Mouse (Mus musculus): ENCODE data around the gene Tppp. TPM values are rescaled to one million over a fixed set of nuclear protein-coding genes. Genes with fewer than 3 reads are reported as not detected.
"Not testable (repeated sequence)": the region's sequence is repeated elsewhere in the genome, so short reads cannot be mapped to it uniquely, and the experiment has no call there.

The Tppp gene
- polyA plus RNA-seq, 1 experiment from 2014 or later, result 0.87 TPM

GRCm38 (mm10) chr13:74000961-74001360 is 8.2 kb upstream of the Tppp start:
- 81% methylated on average over 6 of the region's 6 CpGs for WGBS
- Histone ChIP-seq H3K36me3 (no peaks in the 10 kb centered on the region), H3K4me1 (no peaks in the 10 kb centered on the region), H3K9ac (no peak overlapping the region), H3K9me3 (no peaks in the 10 kb centered on the region), H3K27me3 (peaks cover 11% of the 10 kb centered on the region; the same call in 1 of the 2 replicates), H3K4me2 (replicated peaks) (no peak overlapping the region), H3K27ac (no peak overlapping the region), H3K4me3 (no peak overlapping the region)
- ATAC-seq (ENCODE audit: low FRiP score, low read depth), result no peak

GRCm38 (mm10) chr13:74001492-74001891 is 7.7 kb upstream of the Tppp start:
- Histone ChIP-seq H3K9ac (no peak overlapping the region), H3K27me3 (peaks cover 11% of the 10 kb centered on the region; the same call in 1 of the 2 replicates), H3K4me2 (replicated peaks) (no peak overlapping the region), H3K4me1 (no peaks in the 10 kb centered on the region), H3K9me3 (no peaks in the 10 kb centered on the region), H3K4me3 (no peak overlapping the region), H3K27ac (no peak overlapping the region), H3K36me3 (no peaks in the 10 kb centered on the region)
- WGBS, result 78% methylated on average over 4 of the region's 4 CpGs
- ATAC-seq (ENCODE audit: low FRiP score, low read depth), result no peak

DNA sequence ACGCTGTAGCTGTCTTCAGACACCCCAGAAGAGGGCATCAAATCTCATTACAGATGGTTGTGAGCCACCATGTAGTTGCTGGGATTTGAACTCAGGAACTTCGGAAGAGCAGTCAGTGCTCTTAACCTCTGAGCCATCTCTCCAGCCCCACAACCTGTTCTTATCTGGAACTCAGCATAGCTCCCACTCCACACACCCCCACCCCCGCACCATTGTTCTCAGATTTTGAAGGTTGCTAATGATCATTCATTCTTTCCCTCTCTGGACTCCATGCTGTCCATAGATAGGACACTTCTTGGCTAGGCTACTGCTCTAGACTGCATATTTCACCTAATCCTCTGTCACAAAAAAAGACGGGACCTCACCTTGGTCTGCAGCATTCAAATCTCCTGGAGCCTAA is 2.3 kb upstream of the Tppp start:
- not testable (repeated sequence) for ATAC-seq (ENCODE audit: low FRiP score, low read depth); H3K4me2 ChIP-seq (replicated peaks); H3K27ac ChIP-seq; H3K9me3 ChIP-seq; H3K4me3 ChIP-seq; H3K9ac ChIP-seq; H3K36me3 ChIP-seq
- Histone ChIP-seq H3K27me3 (peaks cover 52% of the 10 kb centered on the region), H3K4me1 (peaks cover 22% of the 10 kb centered on the region)
- WGBS, result 86% methylated on average over 4 of the region's 4 CpGs

GRCm38 (mm10) chr13:74008216-74008615 is 991 bp upstream of the Tppp start:
- not testable (repeated sequence) for H3K27ac ChIP-seq; ATAC-seq (ENCODE audit: low FRiP score, low read depth); H3K9me3 ChIP-seq; H3K36me3 ChIP-seq; H3K9ac ChIP-seq; H3K4me3 ChIP-seq; H3K4me2 ChIP-seq (replicated peaks)
- Histone ChIP-seq H3K27me3 (peaks cover 58% of the 10 kb centered on the region), H3K4me1 (peaks cover 22% of the 10 kb centered on the region)
- 67% methylated on average over 2 of the region's 2 CpGs for WGBS

- Histone ChIP-seq H3K4me3 (peak overlapping the region; percentile 54), H3K27me3 (peaks cover 58% of the 10 kb centered on the region), H3K9ac (peak overlapping the region; percentile 60), H3K9me3 (no peaks in the 10 kb centered on the region), H3K36me3 (no peaks in the 10 kb centered on the region), H3K27ac (no peak overlapping the region), H3K4me1 (peaks cover 22% of the 10 kb centered on the region), H3K4me2 (replicated peaks) (peak overlapping the region; percentile 99)
- ATAC-seq (ENCODE audit: low FRiP score, low read depth), result peak; percentile 12
- WGBS, result under 1% methylated on average over 55 of the region's 55 CpGs
These were observed 796 bp downstream of the Tppp start for GRCm38 (mm10) chr13:74009791-74010614.

GRCm38 (mm10) chr13:74010678-74011077 is 1.5 kb downstream of the Tppp start:
- H3K27me3 ChIP-seq, result peaks cover 58% of the 10 kb centered on the region
- peak overlapping the region; percentile 99 for H3K4me2 ChIP-seq (replicated peaks)
- no peak overlapping the region for H3K27ac ChIP-seq
- no peak overlapping the region for H3K9ac ChIP-seq
- WGBS, result 11% methylated on average over 3 of the region's 3 CpGs
- peak overlapping the region; percentile 54 for H3K4me3 ChIP-seq
- peaks cover 22% of the 10 kb centered on the region for H3K4me1 ChIP-seq
- H3K9me3 ChIP-seq, result no peaks in the 10 kb centered on the region
- H3K36me3 ChIP-seq, result no peaks in the 10 kb centered on the region
- ATAC-seq (ENCODE audit: low FRiP score, low read depth), result no peak

- no peak overlapping the region for H3K4me2 ChIP-seq (replicated peaks)
- H3K27me3 ChIP-seq, result peaks cover 18% of the 10 kb centered on the region
- H3K9me3 ChIP-seq, result no peaks in the 10 kb centered on the region
- no peak overlapping the region for H3K9ac ChIP-seq
- ATAC-seq (ENCODE audit: low FRiP score, low read depth), result no peak
- H3K4me1 ChIP-seq, result peaks cover 4% of the 10 kb centered on the region
- no peaks in the 10 kb centered on the region for H3K36me3 ChIP-seq
- H3K4me3 ChIP-seq, result no peak overlapping the region
- 65% methylated on average over 4 of the region's 4 CpGs for WGBS
- no peak overlapping the region for H3K27ac ChIP-seq
These were observed 6.7 kb downstream of the Tppp start for GRCm38 (mm10) chr13:74015908-74016307.

DNA sequence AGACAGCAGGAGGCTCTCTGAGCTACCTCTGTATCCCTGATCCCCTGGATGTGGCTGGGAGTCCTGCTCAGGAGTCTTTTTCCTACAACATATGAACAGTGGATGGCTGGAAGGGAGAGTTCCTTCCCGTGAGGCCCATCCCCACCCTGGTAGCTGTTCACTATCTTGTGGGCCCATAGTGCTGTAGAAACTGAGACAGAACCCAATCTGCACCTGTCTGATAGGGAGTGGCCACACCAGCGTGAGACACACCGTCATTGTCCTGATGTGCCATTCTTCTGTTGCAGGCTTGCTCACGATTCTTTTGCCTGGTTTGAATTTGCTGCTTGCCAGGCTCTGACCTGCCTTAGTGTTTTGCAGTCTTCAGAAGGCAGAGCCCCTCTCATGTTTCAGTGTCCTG is 8.2 kb downstream of the Tppp start:
- H3K27ac ChIP-seq, result no peak overlapping the region
- no peak overlapping the region for H3K4me2 ChIP-seq (replicated peaks)
- no peak for ATAC-seq (ENCODE audit: low FRiP score, low read depth)
- no peaks in the 10 kb centered on the region for H3K36me3 ChIP-seq
- no peak overlapping the region for H3K9ac ChIP-seq
- no peaks in the 10 kb centered on the region for H3K9me3 ChIP-seq
- 75% methylated on average over 4 of the region's 4 CpGs for WGBS
- H3K4me1 ChIP-seq, result peaks cover 4% of the 10 kb centered on the region; the same call in 1 of the 2 replicates
- H3K4me3 ChIP-seq, result no peak overlapping the region
- H3K27me3 ChIP-seq, result peaks cover 6% of the 10 kb centered on the region; the same call in 1 of the 2 replicates

DNA sequence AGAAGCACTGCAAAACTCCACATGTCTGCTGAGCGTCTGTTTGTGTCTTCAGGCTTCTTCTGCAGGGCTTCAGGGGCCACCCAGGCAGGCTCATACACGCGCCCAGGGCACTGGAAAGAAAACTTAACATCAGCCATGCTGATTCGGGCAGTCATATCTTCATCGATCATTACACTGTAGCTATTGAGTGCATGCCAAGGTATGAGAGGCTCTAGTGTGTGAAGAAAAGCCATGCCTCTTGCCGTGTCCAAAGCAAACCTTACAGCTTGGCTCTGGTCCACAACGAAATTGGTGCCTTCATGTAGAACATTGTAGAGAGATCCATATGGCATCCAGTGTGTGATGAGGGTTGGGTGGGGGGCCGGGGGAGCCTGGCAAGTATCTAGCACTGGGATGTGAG is 9.8 kb downstream of the Tppp start:
- 82% methylated on average over 8 of the region's 8 CpGs for WGBS

GRCm38 (mm10) chr13:74025151-74026081 is 16.2 kb downstream of the Tppp start:
- no peaks in the 10 kb centered on the region for H3K9me3 ChIP-seq
- H3K27ac ChIP-seq, result no peak overlapping the region
- no peak overlapping the region for H3K4me3 ChIP-seq
- no peaks in the 10 kb centered on the region for H3K36me3 ChIP-seq
- no peaks in the 10 kb centered on the region for H3K27me3 ChIP-seq
- 0 out of 2 replicates have a peak, but pooled peaks have one; percentile 9 for ATAC-seq (ENCODE audit: low FRiP score, low read depth)
- H3K4me2 ChIP-seq (replicated peaks), result no peak overlapping the region
- H3K9ac ChIP-seq, result no peak overlapping the region; the same call in 1 of the 2 replicates
- H3K4me1 ChIP-seq, result no peaks in the 10 kb centered on the region
- 68% methylated on average over 4 of the region's 4 CpGs for WGBS

More for the DNA sequence above, 9.8 kb downstream of the Tppp start:
- H3K27me3 ChIP-seq; H3K9ac ChIP-seq; H3K4me1 ChIP-seq; H3K9me3 ChIP-seq; H3K4me3 ChIP-seq; ATAC-seq (ENCODE audit: low FRiP score, low read depth); H3K27ac ChIP-seq; H3K4me2 ChIP-seq (replicated peaks); H3K36me3 ChIP-seq: not testable (repeated sequence)

DNA sequence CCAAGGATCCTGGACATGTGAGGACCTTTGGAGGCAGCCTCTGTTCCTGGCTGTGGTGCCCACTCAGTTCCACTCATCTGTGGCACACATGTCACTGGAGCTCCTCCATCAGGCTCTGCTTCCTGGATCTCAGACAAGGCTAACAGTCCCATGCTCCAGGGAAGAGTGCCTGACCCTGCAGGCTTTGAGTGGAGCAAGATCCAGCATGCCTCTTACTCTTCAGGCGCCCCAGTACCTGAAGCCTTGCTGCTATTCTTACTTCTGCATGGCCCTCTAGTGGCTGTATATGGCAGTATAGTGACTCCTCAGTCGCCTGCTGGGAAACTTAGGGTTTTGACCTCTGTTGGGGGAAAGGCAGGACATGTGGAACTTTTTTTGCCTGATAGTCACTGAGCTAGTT is 17.0 kb downstream of the Tppp start:
- ATAC-seq (ENCODE audit: low FRiP score, low read depth), result peak; percentile 66; the same call in 1 of the 2 replicates

DNA sequence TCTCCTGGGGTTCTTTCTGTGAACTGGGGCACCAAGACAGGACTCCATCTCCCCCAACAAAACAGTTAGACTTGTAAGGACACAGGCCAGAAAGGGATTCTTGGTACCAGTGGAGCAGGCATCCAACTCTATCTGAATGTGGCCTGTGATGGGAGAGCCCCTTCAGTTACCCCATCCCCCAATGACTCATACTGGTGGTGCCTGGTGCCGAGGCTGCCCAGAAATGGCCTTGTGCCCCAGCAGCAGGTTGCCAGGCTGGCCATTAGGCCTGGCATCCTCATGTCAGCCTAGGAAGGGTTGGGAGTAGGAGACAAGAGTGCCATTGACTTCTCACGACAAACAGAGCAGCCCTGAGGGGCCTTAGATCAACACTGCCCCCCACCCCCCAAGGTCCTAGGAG is 18.9 kb downstream of the Tppp start:
- Histone ChIP-seq H3K27me3 (no peaks in the 10 kb centered on the region), H3K27ac (no peak overlapping the region), H3K4me3 (no peak overlapping the region), H3K4me2 (replicated peaks) (no peak overlapping the region), H3K36me3 (no peaks in the 10 kb centered on the region), H3K9me3 (no peaks in the 10 kb centered on the region), H3K9ac (no peak overlapping the region), H3K4me1 (no peaks in the 10 kb centered on the region)
- WGBS, result 68% methylated on average over 2 of the region's 2 CpGs
- no peak for ATAC-seq (ENCODE audit: low FRiP score, low read depth)

More for the DNA sequence above, 17.0 kb downstream of the Tppp start:
- no peak overlapping the region for H3K4me2 ChIP-seq (replicated peaks)
- H3K4me3 ChIP-seq, result no peak overlapping the region
- H3K4me1 ChIP-seq, result no peaks in the 10 kb centered on the region
- no peaks in the 10 kb centered on the region for H3K9me3 ChIP-seq
- H3K27me3 ChIP-seq, result no peaks in the 10 kb centered on the region
- WGBS, result 12% methylated on average over 2 of the region's 2 CpGs
- H3K9ac ChIP-seq, result no peak overlapping the region
- no peaks in the 10 kb centered on the region for H3K36me3 ChIP-seq
- H3K27ac ChIP-seq, result no peak overlapping the region
